Mouse (Mus musculus) small intestine, adult 2 months (tissue): Measurements from ENCODE around the gene Mff. TPM values are rescaled to one million over a fixed set of nuclear protein-coding genes. Genes with fewer than 3 reads are reported as not detected.

Experiments
- H3K27ac ChIP-seq: fragments of 200-500 bp; 2 replicates; pipeline ENCODE4 v1.5.1; 2012; ENCODE audit warnings: low read depth, low read length, control low read depth, inconsistent platforms; ENCODE audit not compliant: insufficient read depth
- H3K27me3 ChIP-seq: fragments of 200-500 bp; 2 replicates; pipeline ENCODE4 v1.6.1; 2012; ENCODE audit warnings: mild to moderate bottlenecking, moderate library complexity, low read length, inconsistent platforms; ENCODE audit not compliant: control insufficient read depth, insufficient read depth
- H3K36me3 ChIP-seq: fragments of 200-500 bp; 2 replicates; pipeline ENCODE4 v1.6.1; 2012; ENCODE audit warnings: mild to moderate bottlenecking, low read length, control low read depth, inconsistent platforms; ENCODE audit not compliant: control insufficient read depth, insufficient read depth
- H3K4me1 ChIP-seq: fragments of 200-500 bp; 2 replicates; pipeline ENCODE4 v1.6.1; 2012; ENCODE audit warnings: low read length, inconsistent platforms, mixed read lengths; ENCODE audit not compliant: control insufficient read depth, insufficient read depth, insufficient read length
- H3K4me3 ChIP-seq: fragments of 200-500 bp; 2 replicates; pipeline ENCODE4 v1.5.1; 2012; ENCODE audit warnings: low read depth, mild to moderate bottlenecking, control low read depth, inconsistent platforms, low read length, moderate library complexity
- CTCF ChIP-seq: fragments of 200-500 bp; IDR thresholded peaks from 2 replicates; pipeline ENCODE4 v1.5.1; 2012; ENCODE audit warnings: low read depth, mild to moderate bottlenecking, control low read depth, inconsistent platforms, low read length, moderate library complexity, mixed read lengths; ENCODE audit not compliant: insufficient replicate concordance, insufficient read length; ENCODE audit errors: extremely low read depth
- POLR2A ChIP-seq: fragments of 200-500 bp; IDR thresholded peaks from 2 replicates; pipeline ENCODE4 v1.6.1; 2012; ENCODE audit warnings: low read depth, mild to moderate bottlenecking, control low read depth, inconsistent platforms, low read length, moderate library complexity
- WGBS: fragments of 180-500 bp; shearing (Covaris S2); methylation state at CpG from one replicate; pipeline ENCODE4 v1.1.7; 2018; 5-methylcytosine and 5-hydroxymethylcytosine counted together
- polyA plus RNA-seq: library from polyadenylated mRNA; depleted of rRNA; stranded (reverse); fragments of >200 nt; gene quantifications from 2 replicates; pipeline ENCODE4 v1.2.3, GENCODE M21; 2012; rRNA removed

Gene Mff
- polyA plus RNA-seq: 22.3 and 31.7 TPM in 2 replicates

DNA sequence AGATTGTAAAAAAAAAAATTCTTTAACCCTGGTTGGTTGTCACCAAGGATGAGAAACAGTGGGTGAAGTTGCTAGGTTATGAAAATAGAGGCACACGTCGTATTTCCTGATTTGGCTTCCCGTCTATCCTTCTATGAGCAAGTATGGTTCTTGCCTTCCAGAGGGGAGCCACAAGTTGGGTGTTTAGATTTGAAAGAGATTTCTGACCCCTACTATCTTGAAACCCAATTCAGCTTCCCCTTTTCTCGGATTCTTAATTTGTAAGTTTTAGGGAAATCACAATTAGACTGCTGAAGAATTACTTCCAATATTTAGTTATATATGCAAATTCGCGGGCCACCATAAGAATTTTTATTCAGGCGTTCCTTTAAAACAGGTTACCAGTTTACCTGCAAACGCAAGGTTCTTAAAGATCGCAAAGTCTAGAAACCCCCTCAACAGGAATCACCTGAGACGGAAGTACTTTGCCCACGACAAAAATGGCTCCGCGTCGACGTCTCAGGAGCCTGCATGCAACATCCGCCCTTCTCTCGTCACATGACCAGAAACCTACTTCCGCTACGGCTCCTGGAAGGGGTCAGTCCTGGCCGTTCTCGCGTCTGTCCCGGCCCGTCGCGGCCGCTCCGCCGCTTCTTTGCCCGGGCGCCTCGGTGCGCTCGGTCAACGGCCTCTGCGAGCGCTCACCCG, at the start of gene Mff:
TSS of gene Mff (plus strand) at position 552 of the 687 bp plus-strand sequence.
- 9% methylated on average over 38 of the region's 38 CpGs for WGBS
- Histone ChIP-seq H3K27me3 (no peaks in the 10 kb centered on the region), H3K36me3 (peaks cover 8% of the 10 kb centered on the region), H3K4me3 (peak within 1 kb of the TSS; percentile 92), H3K27ac (peak within 1 kb of the TSS; percentile 54; the same call in 1 of the 2 replicates), H3K4me1 (0 out of 2 replicates have a peak, but pooled peaks cover 2% of the 10 kb centered on the region)
- TF ChIP-seq CTCF: no peak
- TF ChIP-seq POLR2A: peak; percentile 68

DNA sequence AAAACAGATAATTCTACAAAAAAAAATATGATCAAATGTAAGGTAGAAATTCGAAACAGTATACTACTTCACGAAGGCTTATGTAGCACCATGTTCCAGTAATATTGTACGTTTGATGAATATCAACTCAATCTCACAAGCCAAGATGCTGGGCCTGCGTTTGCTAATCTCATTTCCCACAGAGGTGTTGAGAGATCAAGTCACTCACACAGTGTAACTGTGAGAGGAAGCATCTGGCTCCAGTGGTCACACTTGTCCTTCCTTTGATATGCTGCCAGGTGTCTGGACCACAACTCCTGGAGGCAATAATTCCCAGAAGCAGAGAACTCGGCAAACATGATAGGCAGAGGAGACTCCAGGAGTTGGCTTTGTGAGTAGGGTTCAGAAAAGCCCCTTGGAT, 38.4 kb upstream of the Mff start:
- 82% methylated on average over 5 of the region's 5 CpGs for WGBS
- Histone ChIP-seq H3K27ac (no peak overlapping the region), H3K36me3 (no peaks in the 10 kb centered on the region), H3K27me3 (no peaks in the 10 kb centered on the region), H3K4me3 (no peak overlapping the region), H3K4me1 (no peaks in the 10 kb centered on the region)
- no peak for TF ChIP-seq POLR2A
- TF ChIP-seq CTCF: no peak

DNA sequence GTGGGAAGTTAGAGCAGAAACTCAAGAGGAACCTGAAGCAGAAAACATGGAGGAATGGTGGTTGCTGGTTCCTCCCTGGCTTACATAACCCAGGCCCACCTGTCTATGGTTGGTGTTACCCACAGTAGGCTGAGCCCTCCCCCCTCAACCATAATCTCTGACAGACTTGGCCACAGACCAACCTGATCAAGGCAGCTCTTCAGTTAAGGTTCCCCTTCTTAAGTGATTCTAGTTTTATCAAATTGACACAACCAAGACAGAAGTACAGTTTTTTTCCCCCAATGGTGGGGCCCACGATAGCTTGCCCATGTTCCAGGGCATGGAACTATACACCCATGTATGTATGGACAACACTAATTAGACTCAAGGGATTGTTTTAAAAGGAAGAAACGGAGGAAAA, 37.8 kb upstream of the Mff start:
- Histone ChIP-seq H3K4me1 (no peaks in the 10 kb centered on the region), H3K36me3 (no peaks in the 10 kb centered on the region), H3K27ac (no peak overlapping the region), H3K4me3 (no peak overlapping the region), H3K27me3 (no peaks in the 10 kb centered on the region)
- WGBS: 78% methylated on average over 2 of the region's 2 CpGs
- TF ChIP-seq CTCF (no peak), POLR2A (no peak)

DNA sequence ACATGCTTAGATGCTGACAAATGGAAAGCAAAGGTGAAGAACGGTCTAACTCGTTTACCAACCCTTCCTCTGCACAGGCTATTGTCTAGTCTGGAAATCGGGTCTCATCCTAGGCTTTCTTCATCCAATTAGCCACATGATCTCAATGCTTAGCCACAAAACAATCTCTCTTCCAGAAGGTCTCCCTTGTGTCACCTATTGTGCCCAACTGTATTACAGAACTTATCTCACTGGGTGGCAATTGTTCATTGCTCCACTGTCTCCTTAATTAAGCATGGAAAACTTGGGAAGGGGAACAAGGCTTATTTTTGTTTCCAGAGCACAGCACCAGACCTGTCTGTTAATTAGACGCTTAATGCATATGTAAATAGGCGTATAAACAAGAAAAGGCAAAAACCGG, 36.8 kb upstream of the Mff start:
- H3K4me1 ChIP-seq: no peaks in the 10 kb centered on the region
- TF ChIP-seq CTCF (no peak), POLR2A (no peak)
- no peaks in the 10 kb centered on the region for H3K36me3 ChIP-seq
- no peak overlapping the region for H3K4me3 ChIP-seq
- no peak overlapping the region for H3K27ac ChIP-seq
- H3K27me3 ChIP-seq: no peaks in the 10 kb centered on the region
- WGBS: 81% methylated on average over 6 of the region's 6 CpGs

DNA sequence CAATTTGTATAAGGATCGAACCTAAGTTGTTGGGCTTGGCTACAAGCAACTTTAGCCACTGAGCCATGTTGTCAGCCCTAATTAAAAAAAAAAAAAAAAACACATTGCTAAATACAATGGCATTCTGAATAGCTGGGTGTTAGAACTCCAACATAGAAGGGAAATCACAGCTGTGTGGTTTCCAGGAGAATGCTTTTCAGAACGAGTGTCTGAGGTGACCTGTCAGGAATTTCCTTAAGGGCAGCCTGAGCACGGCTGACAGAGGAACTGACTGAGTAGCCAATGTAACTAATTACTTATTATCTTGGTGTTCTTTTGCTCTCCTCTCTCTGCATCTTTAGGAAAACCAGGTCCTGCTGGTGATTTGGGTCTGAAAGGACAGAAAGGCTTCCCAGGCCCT, 28.8 kb upstream of the Mff start:
- no peak overlapping the region for H3K4me3 ChIP-seq
- H3K27me3 ChIP-seq: no peaks in the 10 kb centered on the region
- H3K36me3 ChIP-seq: no peaks in the 10 kb centered on the region
- H3K27ac ChIP-seq: no peak overlapping the region
- 59% methylated on average over 3 of the region's 3 CpGs for WGBS
- no peak for TF ChIP-seq CTCF
- no peak for TF ChIP-seq POLR2A
- no peaks in the 10 kb centered on the region for H3K4me1 ChIP-seq

DNA sequence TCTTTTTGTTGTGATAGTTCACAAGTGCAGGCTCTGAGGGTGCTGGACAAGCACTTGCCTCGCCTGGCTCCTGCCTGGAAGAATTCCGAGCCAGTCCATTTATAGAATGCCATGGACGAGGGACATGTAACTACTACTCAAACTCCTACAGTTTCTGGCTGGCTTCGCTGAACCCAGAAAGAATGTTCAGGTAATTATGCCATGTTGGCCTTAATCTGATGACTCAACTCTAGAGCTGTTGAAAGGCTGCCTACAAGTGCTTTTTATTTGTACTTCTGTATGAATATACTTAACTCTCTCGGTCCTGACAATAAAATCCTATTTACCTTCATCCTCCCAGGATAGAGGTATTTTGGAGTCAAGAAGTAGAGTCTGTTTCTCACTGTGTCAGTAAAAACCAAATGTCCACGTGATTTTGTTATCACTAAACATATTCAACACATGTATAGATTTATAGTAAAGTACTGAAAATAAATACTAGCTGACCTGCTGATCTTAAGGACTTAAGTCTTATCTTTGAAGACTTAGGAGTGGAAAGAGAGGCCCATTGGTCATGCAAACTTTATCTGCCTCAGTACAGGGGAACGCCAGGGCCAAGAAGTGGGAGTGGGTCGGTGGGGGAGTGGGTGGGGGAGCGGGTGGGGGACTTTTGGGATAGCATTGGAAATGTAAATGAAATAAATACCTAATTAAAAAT, 6.7 kb upstream of the Mff start:
- Histone ChIP-seq H3K27me3 (peaks cover 3% of the 10 kb centered on the region; the same call in 1 of the 2 replicates), H3K4me1 (no peaks in the 10 kb centered on the region), H3K27ac (no peak overlapping the region), H3K36me3 (no peaks in the 10 kb centered on the region), H3K4me3 (no peak overlapping the region)
- TF ChIP-seq POLR2A: no peak
- TF ChIP-seq CTCF: no peak
- WGBS: 62% methylated on average over 9 of the region's 9 CpGs
